Mouse (Mus musculus) embryonic facial prominence, embryonic 14.5 days (tissue): ENCODE results near the gene Vmn1r115. TPM values are rescaled to one million over a fixed set of nuclear protein-coding genes. Genes with fewer than 3 reads are reported as not detected.
"Not testable (repeated sequence)": the region's sequence is repeated elsewhere in the genome, so short reads cannot be mapped to it uniquely, and the experiment has no call there.

Source experiments
- ATAC-seq: fragments of 200-750 bp; cut with Nextera tagmentation; 2 replicates; pipeline ENCODE4 v1.8.0; 2017; ENCODE audit warnings: low read depth, moderate number of reproducible peaks, moderate TSS enrichment
- DNase-seq: peaks from one replicate; pipeline ENCODE4 v3.0.0-alpha.2; 2015; ENCODE audit warnings: low spot score
- H3K27ac ChIP-seq: fragments of 300-500 bp; sonication (generic); replicated peaks from 2 replicates; pipeline ENCODE4 v1.5.1; 2014; ENCODE audit warnings: low read depth, mild to moderate bottlenecking, low read length, moderate library complexity
- H3K27me3 ChIP-seq: fragments of 300-500 bp; sonication (generic); replicated peaks from 2 replicates; pipeline ENCODE4 v1.6.1; 2014; ENCODE audit warnings: low read length; ENCODE audit not compliant: control insufficient read depth, insufficient read depth
- H3K36me3 ChIP-seq: fragments of 300-500 bp; sonication (generic); 2 replicates; pipeline ENCODE4 v1.6.1; 2014; ENCODE audit warnings: low read length, mixed read lengths; ENCODE audit not compliant: control insufficient read depth, insufficient read depth
- H3K4me1 ChIP-seq: fragments of 300-500 bp; sonication (generic); 2 replicates; pipeline ENCODE4 v1.6.1; 2014; ENCODE audit warnings: antibody characterized with exemption, low read length; ENCODE audit not compliant: control insufficient read depth, insufficient read depth
- H3K4me2 ChIP-seq: fragments of 300-500 bp; sonication (generic); 2 replicates; pipeline ENCODE4 v1.6.1; 2014; ENCODE audit warnings: low read depth, mild to moderate bottlenecking, low read length, moderate library complexity, mixed read lengths
- H3K4me3 ChIP-seq: fragments of 300-500 bp; sonication (generic); 2 replicates; pipeline ENCODE4 v1.5.1; 2014; ENCODE audit warnings: low read depth, mild to moderate bottlenecking, low read length
- H3K9ac ChIP-seq: fragments of 300-500 bp; sonication (generic); 2 replicates; pipeline ENCODE4 v1.6.1; 2014; ENCODE audit warnings: low read depth, mild to moderate bottlenecking, low read length, moderate library complexity, mixed read lengths
- H3K9me3 ChIP-seq: fragments of 300-500 bp; sonication (generic); 2 replicates; pipeline ENCODE4 v1.6.1; 2016; ENCODE audit warnings: low read length; ENCODE audit not compliant: control insufficient read depth
- WGBS: fragments of 180-500 bp; shearing (Covaris S2); extraction: QIAGEN DNeasy Blood & Tissue Kit; methylation state at CpG from one replicate; pipeline ENCODE4 v1.1.7; 2014; 5-methylcytosine and 5-hydroxymethylcytosine counted together
- polyA plus RNA-seq: library from polyadenylated mRNA; unstranded; fragments of >200 nt; fragmentation: Nextera tagmentation; extraction: Ambion mirVana; gene quantifications from 2 replicates; pipeline ENCODE4 v1.2.1, GENCODE M21; 2014

Gene Vmn1r115
- polyA plus RNA-seq: not detected in 2 replicates

- not testable (repeated sequence) for H3K36me3 ChIP-seq, H3K4me1 ChIP-seq, DNase-seq, H3K9me3 ChIP-seq, H3K9ac ChIP-seq, H3K4me2 ChIP-seq, H3K27ac ChIP-seq, ATAC-seq, H3K27me3 ChIP-seq, H3K4me3 ChIP-seq
- WGBS: 93% methylated on average over 1 of the region's 3 CpGs
These were observed at the start of gene Vmn1r115 for GRCm38 (mm10) chr7:20844885-20845284. TSS of gene Vmn1r115 (minus strand) at chr7:20844985.

- DNase-seq, H3K9ac ChIP-seq, H3K27ac ChIP-seq, H3K9me3 ChIP-seq, H3K4me3 ChIP-seq, H3K4me2 ChIP-seq, H3K36me3 ChIP-seq, ATAC-seq, H3K4me1 ChIP-seq, H3K27me3 ChIP-seq: not testable (repeated sequence)
- no CpG with 5 or more reads among the region's 2 CpGs for WGBS
These were observed 39.2 kb upstream of the Vmn1r115 start, which contains the start of gene Vmn1r117 for GRCm38 (mm10) chr7:20884021-20884420. TSS of gene Vmn1r117 (minus strand) at chr7:20884121.

GRCm38 (mm10) chr7:20871956-20872355 is 27.2 kb upstream of the Vmn1r115 start, which contains the start of gene Vmn1r116:
TSS of gene Vmn1r116 (plus strand) at chr7:20872256.
- 70% methylated on average over 2 of the region's 3 CpGs for WGBS

DNA sequence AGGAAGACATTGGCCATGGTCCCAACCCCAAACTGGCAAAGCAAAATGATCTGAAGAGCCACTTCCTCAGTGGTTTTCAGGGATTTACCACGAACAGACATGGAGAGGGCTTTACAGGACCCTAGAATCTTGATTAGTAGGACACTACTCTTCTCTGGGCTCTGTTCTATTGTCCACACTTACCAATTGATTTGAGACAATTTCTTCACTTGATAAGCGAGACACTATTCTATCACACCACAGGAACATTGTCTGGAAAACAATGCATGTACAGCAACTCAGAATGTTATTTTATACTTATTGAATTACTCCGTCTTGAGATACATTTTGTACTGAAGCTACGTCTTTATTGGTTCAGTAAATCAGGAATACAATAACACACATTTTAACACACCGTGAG is 32.7 kb downstream of the Vmn1r115 start, which contains the start of gene Vmn1r114:
TSS of gene Vmn1r114 (minus strand) at position 101 of the 400 bp plus-strand sequence.
- H3K9ac ChIP-seq, DNase-seq, H3K27me3 ChIP-seq, H3K27ac ChIP-seq, H3K9me3 ChIP-seq, H3K4me2 ChIP-seq, ATAC-seq, H3K4me3 ChIP-seq, H3K4me1 ChIP-seq, H3K36me3 ChIP-seq: not testable (repeated sequence)
- no CpG with 5 or more reads among the region's 5 CpGs for WGBS

More at GRCm38 (mm10) chr7:20871956-20872355, 27.2 kb upstream of the Vmn1r115 start, which contains the start of gene Vmn1r116:
- not testable (repeated sequence) for H3K9me3 ChIP-seq, H3K9ac ChIP-seq, H3K4me2 ChIP-seq, H3K4me1 ChIP-seq, ATAC-seq, DNase-seq, H3K4me3 ChIP-seq, H3K36me3 ChIP-seq, H3K27ac ChIP-seq, H3K27me3 ChIP-seq

Other genes with a start within 250 kb of the Vmn1r115 start
- gene Gm4513, start 246.0 kb downstream of the Vmn1r115 start, polyA plus RNA-seq: not detected in 2 replicates
- not detected in 2 replicates for gene Vmn1r107, start 176.1 kb downstream of the Vmn1r115 start, polyA plus RNA-seq
- gene Vmn1r111, start 141.8 kb downstream of the Vmn1r115 start, polyA plus RNA-seq: not detected in 2 replicates
- gene Gm10668, start 114.4 kb downstream of the Vmn1r115 start, polyA plus RNA-seq: not detected in 2 replicates
- gene Vmn1r112, start 73.8 kb downstream of the Vmn1r115 start, polyA plus RNA-seq: not detected in 2 replicates
- gene Vmn1r113, start 57.7 kb downstream of the Vmn1r115 start, polyA plus RNA-seq: not detected in 2 replicates
- not detected in 2 replicates for gene Vmn1r114, start 32.8 kb downstream of the Vmn1r115 start, polyA plus RNA-seq
- gene Vmn1r116, start 27.3 kb upstream of the Vmn1r115 start, polyA plus RNA-seq: not detected in 2 replicates
- not detected in 2 replicates for gene Vmn1r117, start 39.1 kb upstream of the Vmn1r115 start, polyA plus RNA-seq
- gene Vmn1r118, start 67.4 kb upstream of the Vmn1r115 start, polyA plus RNA-seq: not detected in 2 replicates
- not detected in 2 replicates for gene Vmn1r119, start 167.5 kb upstream of the Vmn1r115 start, polyA plus RNA-seq
- gene Vmn1r120, start 208.8 kb upstream of the Vmn1r115 start, polyA plus RNA-seq: not detected in 2 replicates